Mouse (Mus musculus) embryo, embryonic 9.5 days (tissue): ENCODE data around the gene Dynlt1a.
"Not testable (repeated sequence)": the region's sequence is repeated elsewhere in the genome, so short reads cannot be mapped to it uniquely, and the experiment has no call there.

ENCODE experiments used
- DNase-seq: peaks from one replicate; pipeline ENCODE4 v3.0.0-alpha.2; 2017; ENCODE audit errors: extremely low spot score

Gene Dynlt1a

DNA sequence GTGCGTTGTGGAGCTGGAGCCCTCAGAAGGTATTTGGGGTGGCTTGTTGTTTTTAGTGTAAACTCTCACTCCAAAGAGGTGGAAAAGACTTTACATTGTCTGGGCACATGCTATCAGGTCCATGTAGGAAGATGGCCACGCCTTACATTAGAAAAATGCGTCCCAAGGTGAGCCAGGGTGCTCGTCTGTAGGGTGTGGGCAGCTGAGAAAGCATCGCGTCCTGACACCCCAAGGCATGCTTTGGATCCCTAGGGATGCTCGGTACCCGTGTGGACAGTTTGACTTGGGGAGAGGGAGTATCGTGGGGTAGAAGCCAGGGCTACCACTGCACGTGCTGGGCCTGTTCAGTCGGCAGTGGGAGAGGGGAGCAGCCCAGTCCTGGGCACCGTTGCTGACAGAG is 28.3 kb downstream of the Dynlt1a start:
- DNase-seq, result not testable (repeated sequence)

DNA sequence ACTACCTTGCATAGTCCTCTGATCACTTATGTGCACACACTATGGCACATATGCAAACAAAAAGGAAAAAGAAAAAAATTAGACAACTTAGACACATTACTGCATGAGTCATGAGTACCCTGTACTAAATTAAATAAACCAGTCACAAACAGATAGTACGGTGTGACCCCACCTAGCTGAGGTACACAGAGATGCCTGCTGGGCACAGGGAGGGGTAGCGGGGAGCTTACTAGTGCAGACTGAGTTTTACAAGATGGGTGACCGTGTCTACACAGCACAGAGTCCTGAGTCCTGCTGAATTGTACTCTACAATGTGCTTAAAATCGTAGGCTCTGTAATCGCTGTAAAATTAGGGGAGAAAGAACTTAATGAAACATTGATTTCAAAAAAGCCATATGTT is 31.1 kb downstream of the Dynlt1a start:
- DNase-seq, result not testable (repeated sequence)

- DNase-seq, result not testable (repeated sequence)
These were observed 34.2 kb downstream of the Dynlt1a start for GRCm38 (mm10) chr17:6283137-6283536.

DNA sequence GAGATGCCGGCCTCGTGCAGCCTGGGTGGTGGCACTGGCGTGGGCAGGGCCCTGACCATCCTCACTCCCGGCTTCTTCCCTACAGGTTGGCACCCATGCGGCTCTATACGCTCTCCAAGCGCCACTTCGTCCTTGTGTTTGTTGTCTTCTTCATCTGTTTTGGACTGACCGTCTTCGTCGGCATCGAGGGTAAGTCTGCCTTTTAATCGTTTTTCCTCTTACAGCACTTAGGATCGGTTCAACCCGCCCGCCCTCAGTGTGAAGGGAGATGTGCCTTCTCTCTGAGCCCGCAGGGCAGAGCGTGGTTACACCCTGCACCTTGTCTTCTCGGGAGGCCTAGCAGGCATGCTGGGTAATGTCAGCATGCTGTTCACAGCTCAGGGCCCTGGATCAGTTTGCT is 36.8 kb downstream of the Dynlt1a start:
- DNase-seq, result not testable (repeated sequence)

DNA sequence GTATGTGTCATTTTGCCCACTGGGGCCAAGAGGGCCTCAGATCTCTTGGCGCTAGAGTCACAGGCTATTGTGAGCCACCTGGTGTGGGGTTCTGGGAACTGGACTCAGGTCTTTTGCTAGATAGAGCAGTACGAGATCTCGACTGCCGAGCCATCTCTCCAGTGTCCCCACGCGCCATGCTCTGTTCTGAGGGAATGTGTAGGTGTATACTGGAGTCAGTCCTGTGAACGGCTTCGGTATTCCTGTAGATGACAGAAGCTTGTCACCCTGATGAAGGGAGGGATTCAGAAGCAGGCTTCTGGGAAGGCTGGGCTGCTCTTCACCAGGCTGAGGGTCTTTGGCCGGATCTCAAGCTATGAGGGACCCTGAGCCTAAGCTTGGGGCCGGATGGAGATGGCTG is 37.5 kb downstream of the Dynlt1a start:
- not testable (repeated sequence) for DNase-seq

- not testable (repeated sequence) for DNase-seq
These were observed 38.1 kb downstream of the Dynlt1a start for GRCm38 (mm10) chr17:6279205-6279604.

GRCm38 (mm10) chr17:6274693-6275092 is 42.6 kb downstream of the Dynlt1a start:
- DNase-seq, result not testable (repeated sequence)

GRCm38 (mm10) chr17:6271970-6272369 is 45.3 kb downstream of the Dynlt1a start:
- DNase-seq, result not testable (repeated sequence)

DNA sequence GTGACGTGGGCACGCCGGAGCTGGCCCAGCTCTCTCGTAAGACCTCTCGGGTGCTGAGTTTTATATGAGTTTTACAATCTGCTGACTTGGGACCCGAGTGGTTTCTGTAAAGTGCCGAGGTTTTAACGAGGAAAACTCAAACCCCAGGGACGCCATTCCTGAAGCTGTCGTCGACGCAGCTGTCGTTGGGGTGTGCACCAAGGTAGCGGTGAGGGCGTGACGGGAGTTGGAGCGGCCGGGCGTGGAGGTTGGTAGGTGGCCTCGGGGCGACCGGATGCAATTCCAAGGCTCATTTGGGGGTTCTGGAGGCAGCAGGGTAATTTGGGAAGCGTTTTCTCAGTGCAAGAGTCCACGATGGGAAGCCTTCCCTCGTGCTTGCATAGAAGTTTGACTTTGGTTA is 46.5 kb downstream of the Dynlt1a start:
- DNase-seq, result peak; percentile 31

GRCm38 (mm10) chr17:6269876-6270831 is 47.1 kb downstream of the Dynlt1a start:
- peak; percentile 32 for DNase-seq

GRCm38 (mm10) chr17:6257070-6257456 is 60.2 kb downstream of the Dynlt1a start:
- DNase-seq, result not testable (repeated sequence)

GRCm38 (mm10) chr17:6256400-6257069 is 60.8 kb downstream of the Dynlt1a start, which contains the start of gene Tmem181a:
Gene Tmem181a (plus strand): TSS chr17:6256860.
- not testable (repeated sequence) for DNase-seq
